Mouse (Mus musculus): ENCODE measurements around the gene Krtap24-1. TPM values are rescaled to one million over a fixed set of nuclear protein-coding genes. Genes with fewer than 3 reads are reported as not detected.

Krtap24-1 gene
- total RNA-seq, 2 experiments from 2014 or later: not detected

- intact Hi-C loops (cut with DNase I): no loop called here
- no peak for DNase-seq (ENCODE audit: extremely low spot score in 1 of 2, low spot score in 2 of 2)
Observed at GRCm38 (mm10) chr16:88570136-88570535, 41.9 kb downstream of the Krtap24-1 start.

GRCm38 (mm10) chr16:88569732-88570131 is 42.3 kb downstream of the Krtap24-1 start:
- no peak for DNase-seq (ENCODE audit: extremely low spot score in 1 of 2, low spot score in 2 of 2)

GRCm38 (mm10) chr16:88569096-88569495 is 43.0 kb downstream of the Krtap24-1 start:
- no peak for DNase-seq (ENCODE audit: extremely low spot score in 1 of 2, low spot score in 2 of 2)
- intact Hi-C loops (cut with DNase I): no loop called here

More at GRCm38 (mm10) chr16:88569732-88570131, 42.3 kb downstream of the Krtap24-1 start:
- intact Hi-C loops (cut with DNase I): no loop called here

GRCm38 (mm10) chr16:88563045-88563913 is 48.8 kb downstream of the Krtap24-1 start, which contains the start of gene Cldn8:
TSS of gene Cldn8 (minus strand) at chr16:88563183.
- no peak for DNase-seq (ENCODE audit: extremely low spot score in 1 of 2, low spot score in 2 of 2)
- intact Hi-C loops (cut with DNase I): no loop called here

GRCm38 (mm10) chr16:88561617-88562164 is 50.4 kb downstream of the Krtap24-1 start:
- intact Hi-C loops (cut with DNase I): no loop called here
- no peak for DNase-seq (ENCODE audit: extremely low spot score in 1 of 2, low spot score in 2 of 2)

Other genes with a start within 250 kb of the Krtap24-1 start
- not detected for gene Cldn17, start 105.3 kb downstream of the Krtap24-1 start, total RNA-seq (2021)
- not detected for gene Cldn8, start 49.1 kb downstream of the Krtap24-1 start, total RNA-seq (2021)
- gene 2310079G19Rik, start 15.4 kb upstream of the Krtap24-1 start, total RNA-seq (2021): not detected
- not detected for gene Krtap26-1, start 35.5 kb upstream of the Krtap24-1 start, total RNA-seq (2021)
- not detected for gene Krtap27-1, start 59.4 kb upstream of the Krtap24-1 start, total RNA-seq (2021)
- not detected for gene 2310061N02Rik, start 95.7 kb upstream of the Krtap24-1 start, total RNA-seq (2021)
- not detected for gene Krtap13-1, start 116.6 kb upstream of the Krtap24-1 start, total RNA-seq (2021)
- gene Krtap13, start 139.4 kb upstream of the Krtap24-1 start, total RNA-seq (2021): not detected
- gene 2310034C09Rik, start 146.6 kb upstream of the Krtap24-1 start, total RNA-seq (2021): not detected
- not detected for gene 2310057N15Rik, start 161.9 kb upstream of the Krtap24-1 start, total RNA-seq (2021)
- gene Gm5965, start 165.6 kb upstream of the Krtap24-1 start, total RNA-seq (2021): not detected
- gene Gm20741, start 199.9 kb upstream of the Krtap24-1 start, total RNA-seq (2021): not detected
- gene Krtap15, start 207.9 kb upstream of the Krtap24-1 start, total RNA-seq (2021): not detected
- gene Krtap14, start 213.9 kb upstream of the Krtap24-1 start, total RNA-seq (2021): not detected

Data from left cerebral cortex, postnatal 10 days (tissue).